Mouse (Mus musculus): ENCODE data around the gene Olfr251. TPM values are rescaled to one million over a fixed set of nuclear protein-coding genes. Genes with fewer than 3 reads are reported as not detected.
"Not testable (repeated sequence)": the region's sequence is repeated elsewhere in the genome, so short reads cannot be mapped to it uniquely, and the experiment has no call there.

The Olfr251 gene
- total RNA-seq (2021), result not detected

DNA sequence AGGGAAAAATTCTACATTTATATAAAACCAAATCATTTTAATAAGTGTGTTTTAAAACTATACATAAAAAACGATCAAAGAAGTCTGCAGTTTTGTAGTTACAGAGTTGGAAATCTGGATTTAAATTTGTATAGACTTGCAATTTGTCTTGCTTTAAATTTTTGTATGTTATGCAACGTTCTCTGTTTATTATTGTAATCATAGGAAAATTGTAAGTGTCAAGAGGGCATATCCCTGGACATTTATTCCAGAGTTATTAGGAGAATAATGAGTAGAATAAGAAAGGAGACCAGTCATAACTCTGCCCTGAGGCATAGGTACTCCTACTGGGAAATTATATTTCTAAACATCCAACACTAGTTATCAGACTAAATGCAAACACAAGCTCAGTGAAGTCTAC, at the start of gene Olfr251:
Gene Olfr251 (plus strand): TSS at position 301 of the 400 bp plus-strand sequence.
- intact Hi-C loops (cut with DNase I), result no loop called here
- DNase-seq (ENCODE audit: low spot score), result no peak

DNA sequence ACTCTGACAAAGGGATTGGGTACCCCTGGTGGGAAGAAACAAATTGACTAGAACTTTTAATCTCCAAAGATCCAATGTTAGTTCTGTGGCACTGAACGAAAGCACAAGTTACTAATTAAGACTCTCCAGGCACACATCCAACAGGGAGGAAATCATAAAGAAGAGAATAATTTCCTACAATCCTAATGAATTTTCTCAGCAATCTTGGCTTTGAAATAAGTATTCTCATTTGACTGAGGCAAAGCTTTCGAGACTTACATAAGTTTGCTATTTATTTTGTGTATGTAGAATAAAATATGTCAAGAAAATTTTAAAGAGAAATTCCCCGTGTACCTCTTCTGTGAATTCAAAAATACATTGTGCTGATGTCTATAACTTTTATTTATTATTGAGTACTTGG, 48.1 kb upstream of the Olfr251 start, which contains the start of gene Olfr25:
Gene Olfr25 (plus strand): TSS at position 301 of the 400 bp plus-strand sequence.
- intact Hi-C loops (cut with DNase I), result no loop called here
- DNase-seq (ENCODE audit: low spot score), result no peak

DNA sequence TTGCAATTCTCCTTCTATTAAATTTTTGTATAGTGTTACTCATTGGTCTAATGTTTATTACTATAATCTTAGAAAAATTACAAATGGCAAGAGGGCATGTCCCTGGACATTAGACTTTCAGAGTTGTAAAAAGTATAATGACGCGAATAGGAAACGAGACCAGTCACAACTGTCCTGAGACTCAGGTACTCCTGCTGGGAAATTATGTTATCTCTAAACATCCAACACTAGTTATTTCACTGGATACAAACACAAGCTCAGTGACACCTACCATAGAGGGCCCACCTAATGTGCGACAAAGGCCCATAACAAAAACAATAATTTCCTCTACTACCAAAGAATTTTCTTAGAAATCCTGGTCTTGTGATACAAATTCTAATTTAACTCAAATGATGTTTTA, 28.8 kb upstream of the Olfr251 start, which contains the start of gene Olfr898:
Gene Olfr898 (plus strand): TSS at position 301 of the 400 bp plus-strand sequence.
- DNase-seq (ENCODE audit: low spot score), result no peak
- intact Hi-C loops (cut with DNase I), result no loop called here

DNA sequence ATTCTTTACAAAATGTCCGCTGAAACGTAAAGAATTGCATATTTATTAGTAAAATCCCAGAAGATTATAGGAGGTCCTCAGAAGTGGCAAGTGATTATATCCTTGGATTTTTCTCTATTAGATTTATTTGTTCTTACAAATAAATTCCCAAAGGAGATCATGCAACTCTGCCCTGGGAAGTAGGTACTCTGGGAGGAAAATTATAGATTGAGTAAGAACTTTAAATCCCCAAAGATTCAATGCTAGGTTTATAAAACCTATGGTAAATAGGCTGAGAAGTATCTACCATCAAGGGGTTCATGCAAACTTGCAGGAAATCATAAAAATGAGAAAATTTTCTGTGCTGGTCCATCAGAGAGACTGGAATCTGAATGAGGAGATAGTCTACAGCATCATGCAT, 10.3 kb upstream of the Olfr251 start, which contains the start of gene Olfr250:
Gene Olfr250 (plus strand): TSS at position 301 of the 400 bp plus-strand sequence.
- intact Hi-C loops (cut with DNase I), result no loop called here
- no peak for DNase-seq (ENCODE audit: low spot score)

DNA sequence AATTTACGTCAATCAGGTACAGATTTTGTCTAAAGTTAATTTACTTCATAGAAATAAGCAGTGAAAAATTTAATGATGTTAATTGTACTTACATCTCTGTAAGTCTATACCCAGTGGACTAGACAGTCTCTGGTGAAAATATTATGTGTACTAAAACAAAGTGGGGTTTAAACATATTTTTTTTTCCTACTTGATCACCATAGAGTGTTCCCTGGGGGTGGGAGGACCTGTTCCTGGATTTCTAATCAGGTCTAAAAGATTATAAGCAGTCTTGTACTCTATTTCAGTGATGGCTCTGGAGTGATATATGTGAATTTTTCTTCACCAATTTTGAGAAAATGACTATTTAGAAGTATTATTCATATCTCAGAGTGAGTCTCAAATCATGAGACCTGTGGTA, 24.5 kb downstream of the Olfr251 start, which contains the start of gene Olfr147:
Gene Olfr147 (plus strand): TSS at position 301 of the 400 bp plus-strand sequence.
- DNase-seq (ENCODE audit: low spot score), result no peak
- intact Hi-C loops (cut with DNase I), result no loop called here

DNA sequence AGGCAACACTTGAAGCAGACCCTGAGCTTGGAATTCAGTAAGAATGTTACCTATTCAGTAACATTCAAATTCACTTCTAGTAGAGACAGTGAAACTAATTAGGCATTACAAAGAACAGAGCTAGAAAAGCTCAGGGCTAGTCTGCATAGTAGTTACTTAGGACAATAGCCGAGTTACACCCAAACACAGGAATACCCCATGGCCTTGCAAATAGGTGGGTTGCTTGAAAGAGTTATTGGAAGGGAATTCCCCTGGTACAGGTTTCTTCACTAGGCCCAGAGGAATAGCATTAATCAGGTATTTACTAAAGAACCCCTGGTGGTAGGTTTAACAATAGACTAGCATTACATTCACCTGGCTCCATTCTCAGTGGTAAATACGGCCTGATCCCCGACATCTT, 30.6 kb downstream of the Olfr251 start:
- intact Hi-C loops (cut with DNase I); DNase-seq (ENCODE audit: low spot score): not testable (repeated sequence)

DNA sequence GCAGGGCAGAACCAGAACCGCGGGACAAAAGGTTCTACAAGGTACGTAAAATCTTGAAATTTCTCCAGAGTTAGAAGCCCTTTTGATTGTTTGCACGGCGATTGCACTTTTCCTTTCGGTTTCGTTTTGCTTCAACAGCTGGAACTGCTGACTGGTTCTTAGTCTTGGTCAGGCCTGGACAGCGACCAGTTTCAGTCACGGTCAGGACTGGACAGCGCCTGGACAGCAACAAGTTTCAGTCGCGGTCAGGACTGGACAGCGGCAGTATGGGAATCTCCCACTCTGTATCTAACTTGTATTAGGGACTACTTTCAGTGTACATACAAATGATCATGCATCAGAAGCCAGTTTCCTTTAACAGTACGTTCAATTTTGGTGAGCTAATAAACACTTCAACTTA, 36.6 kb downstream of the Olfr251 start:
- intact Hi-C loops (cut with DNase I); DNase-seq (ENCODE audit: low spot score): not testable (repeated sequence)

DNA sequence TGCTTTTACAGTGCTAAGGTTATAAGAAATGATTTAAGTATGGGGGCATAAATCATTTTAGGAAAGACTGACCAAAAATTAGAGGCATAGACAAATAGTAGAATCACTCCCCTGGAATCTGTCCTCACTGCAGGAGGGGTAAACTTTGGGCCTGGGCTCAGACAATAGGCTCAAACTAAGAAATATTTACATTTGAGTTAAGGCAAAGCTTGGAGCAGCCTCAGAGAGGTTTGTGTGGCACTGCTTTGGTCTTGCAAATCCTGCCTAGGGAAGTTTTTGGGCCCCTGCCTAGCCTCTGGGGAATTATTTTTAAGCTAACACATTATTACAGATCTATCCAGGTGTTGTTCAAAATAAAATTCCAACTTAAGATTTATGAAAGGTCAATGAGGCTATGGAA, 46.9 kb downstream of the Olfr251 start:
- intact Hi-C loops (cut with DNase I), result no loop called here
- DNase-seq (ENCODE audit: low spot score), result no peak

DNA sequence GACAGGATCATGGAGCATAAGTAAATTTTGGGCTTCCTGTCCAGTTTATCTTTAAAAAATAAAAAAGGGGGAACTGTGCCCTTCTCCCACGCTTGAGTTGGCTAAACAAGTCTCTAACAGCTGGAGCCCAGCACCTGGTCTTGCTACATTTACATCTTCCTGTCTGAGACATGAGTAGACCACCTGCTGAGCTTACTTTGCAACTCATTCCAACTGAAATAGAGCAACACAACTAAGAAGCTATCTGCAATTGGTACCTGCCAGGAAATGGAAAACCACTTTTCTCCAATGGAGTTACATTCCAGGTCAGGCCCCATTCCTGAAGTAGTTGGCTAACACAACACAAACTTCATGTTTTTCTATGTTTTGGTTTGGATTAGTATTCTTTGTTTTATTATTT, 50.1 kb downstream of the Olfr251 start:
- no peak for DNase-seq (ENCODE audit: low spot score)
- intact Hi-C loops (cut with DNase I), result no loop called here

DNA sequence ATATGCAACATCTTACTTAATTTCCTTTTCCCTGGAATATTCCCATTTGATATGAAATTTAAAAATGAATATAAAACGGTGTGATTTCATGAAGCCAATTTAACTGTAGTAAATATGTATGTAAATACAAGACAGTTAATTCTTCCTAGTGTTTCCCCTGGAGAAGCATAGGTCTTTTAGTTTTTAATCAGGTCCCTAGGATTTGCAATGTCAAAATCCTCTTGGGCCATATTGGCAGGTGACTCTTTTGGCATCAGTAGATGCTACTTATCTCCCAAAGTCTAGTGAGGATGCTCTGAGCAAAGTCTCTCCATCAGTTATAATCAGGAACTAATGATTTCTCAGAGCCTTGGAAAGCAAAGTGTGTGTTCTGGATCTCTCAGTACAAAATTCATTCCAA, 52.3 kb downstream of the Olfr251 start, which contains the start of gene Olfr901:
Gene Olfr901 (plus strand): TSS at position 301 of the 400 bp plus-strand sequence.
- intact Hi-C loops (cut with DNase I), result no loop called here
- no peak for DNase-seq (ENCODE audit: low spot score)

Other genes starting within 250 kb of the Olfr251 start
- gene Olfr890, start 234.6 kb upstream of the Olfr251 start, total RNA-seq (2021), result not detected
- not detected for gene Olfr891, start 196.3 kb upstream of the Olfr251 start, total RNA-seq (2021)
- gene Olfr893, start 168.7 kb upstream of the Olfr251 start, total RNA-seq (2021), result not detected
- gene Olfr894, start 159.0 kb upstream of the Olfr251 start, total RNA-seq (2021), result not detected
- gene Olfr143, start 124.3 kb upstream of the Olfr251 start, total RNA-seq (2021), result not detected
- not detected for gene Olfr895, start 109.2 kb upstream of the Olfr251 start, total RNA-seq (2021)
- not detected for gene Olfr896-ps1, start 86.0 kb upstream of the Olfr251 start, total RNA-seq (2021)
- gene Olfr25, start 48.0 kb upstream of the Olfr251 start, total RNA-seq (2021), result not detected
- not detected for gene Olfr898, start 28.7 kb upstream of the Olfr251 start, total RNA-seq (2021)
- not detected for gene Olfr250, start 10.2 kb upstream of the Olfr251 start, total RNA-seq (2021)
- gene Olfr147, start 24.6 kb downstream of the Olfr251 start, total RNA-seq (2021), result not detected
- not detected for gene Olfr901, start 52.4 kb downstream of the Olfr251 start, total RNA-seq (2021)
- gene Olfr902, start 70.6 kb downstream of the Olfr251 start, total RNA-seq (2021), result not detected
- gene Olfr904, start 86.1 kb downstream of the Olfr251 start, total RNA-seq (2021), result not detected
- not detected for gene Olfr905, start 94.0 kb downstream of the Olfr251 start, total RNA-seq (2021)
- gene Olfr906, start 110.0 kb downstream of the Olfr251 start, total RNA-seq (2021), result not detected
- not detected for gene Olfr907, start 118.7 kb downstream of the Olfr251 start, total RNA-seq (2021)
- gene Olfr911-ps1, start 144.5 kb downstream of the Olfr251 start, total RNA-seq (2021), result not detected
- gene Olfr910, start 160.8 kb downstream of the Olfr251 start, total RNA-seq (2021), result not detected
- not detected for gene Olfr912, start 203.1 kb downstream of the Olfr251 start, total RNA-seq (2021)
- gene Olfr913, start 215.7 kb downstream of the Olfr251 start, total RNA-seq (2021), result not detected
- not detected for gene Olfr914, start 228.0 kb downstream of the Olfr251 start, total RNA-seq (2021)

Measured in heart, postnatal 25 days (tissue).